Mouse (Mus musculus) spleen, adult 18-20 months (tissue): ENCODE measurements at regions not wholly inside any gene's neighbourhood (a gene's known extent, or its start where the extent isn't known, plus 50 kb on each side); places are given as distances from the start of the nearest gene placed in this dataset.

Source experiments
- DNase-seq, 2 experiments: peaks; one replicate each; pipeline ENCODE4 v3.0.0; 2022; ENCODE audit warnings: mixed read lengths in 2 of 2

GRCm38 (mm10) chr12:39952854-39953253 is 85.0 kb downstream of the Arl4a start:
- DNase-seq, result no peak

GRCm38 (mm10) chr12:39951911-39952310 is 85.9 kb downstream of the Arl4a start:
- DNase-seq, result no peak

- no peak for DNase-seq
Measured at GRCm38 (mm10) chr12:39950270-39950801, 87.5 kb downstream of the Arl4a start.

DNA sequence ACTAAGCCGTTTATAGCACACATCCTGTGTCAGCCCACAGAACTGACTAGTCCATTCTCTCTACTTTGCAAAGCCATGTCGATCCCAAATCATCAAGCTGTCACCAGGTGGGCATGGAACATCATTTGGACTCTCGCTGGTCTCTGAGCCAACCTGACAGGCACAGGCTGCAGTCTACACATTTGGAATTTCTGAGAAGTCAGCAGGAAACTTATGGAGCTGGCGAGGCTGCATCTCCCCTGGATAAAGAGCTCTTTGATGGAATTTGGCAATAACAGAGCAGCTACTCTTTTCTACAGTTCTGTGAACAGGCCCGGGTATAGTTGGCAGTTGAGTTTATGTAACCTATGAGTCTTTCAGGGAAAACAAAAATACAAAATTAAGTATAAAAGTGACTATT is 94.9 kb downstream of the Arl4a start:
- no peak for DNase-seq

DNA sequence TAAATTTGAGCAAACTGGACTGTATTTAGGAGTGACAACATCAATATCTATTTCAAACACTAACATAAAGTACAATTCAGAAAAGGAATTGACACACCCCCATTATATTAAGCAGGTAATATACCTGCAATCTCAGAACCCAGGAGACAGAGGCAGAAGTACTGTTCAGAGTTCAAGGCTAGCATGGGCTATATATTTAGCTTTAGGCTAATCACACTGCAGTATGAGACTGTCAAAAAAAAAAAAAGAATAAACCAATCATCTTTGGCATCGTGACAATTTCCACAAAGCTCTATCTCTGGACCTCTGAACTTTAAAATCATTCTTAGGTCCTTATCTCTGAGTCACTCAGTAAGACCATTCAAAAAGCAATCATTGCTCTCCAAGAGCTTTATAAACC is 96.7 kb downstream of the Arl4a start:
- no peak for DNase-seq

- no peak for DNase-seq
Measured at GRCm38 (mm10) chr12:39939017-39939416, 98.8 kb downstream of the Arl4a start.

DNA sequence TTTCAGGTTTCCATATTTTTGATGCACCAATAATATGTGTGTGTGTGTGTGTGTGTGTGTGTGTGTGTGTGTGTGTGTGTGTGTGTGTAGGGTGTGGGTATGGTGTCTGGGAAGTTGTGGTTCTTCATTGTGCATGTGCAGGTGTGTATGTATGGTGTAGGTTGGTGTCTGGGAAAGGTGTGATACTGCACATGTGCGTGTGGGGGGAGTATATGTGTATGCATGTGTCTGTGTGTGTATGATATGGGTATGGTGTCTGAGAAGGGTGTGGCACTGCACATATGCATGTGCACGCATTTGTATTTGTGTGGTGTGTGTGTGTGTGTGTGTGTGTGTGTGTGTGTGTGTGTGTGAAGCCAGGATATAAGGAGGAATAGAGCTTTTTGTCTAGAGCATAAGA is 99.6 kb downstream of the Arl4a start:
- DNase-seq, result no peak

- DNase-seq, result no peak
Measured at GRCm38 (mm10) chr12:39936331-39936730, 101.5 kb downstream of the Arl4a start.

DNA sequence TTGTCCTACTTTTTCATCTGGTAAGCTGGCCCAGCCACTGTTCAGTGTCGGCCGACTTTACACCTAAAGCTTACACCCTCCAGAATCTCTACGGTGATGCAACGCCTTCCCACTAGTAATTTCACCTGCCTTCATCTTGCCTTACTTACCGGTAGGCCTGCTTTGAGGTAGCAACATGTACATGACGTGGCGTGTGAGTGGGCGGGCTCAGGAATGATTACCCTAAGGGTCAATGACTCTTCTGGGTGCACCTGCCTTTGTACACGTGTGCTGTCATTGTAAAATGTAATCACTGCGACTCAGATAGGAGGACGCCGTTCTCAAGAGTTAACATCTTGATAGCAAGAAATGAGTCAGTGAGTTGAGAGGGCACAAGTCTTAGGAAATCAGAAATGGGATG is 102.0 kb downstream of the Arl4a start:
- no peak for DNase-seq

DNA sequence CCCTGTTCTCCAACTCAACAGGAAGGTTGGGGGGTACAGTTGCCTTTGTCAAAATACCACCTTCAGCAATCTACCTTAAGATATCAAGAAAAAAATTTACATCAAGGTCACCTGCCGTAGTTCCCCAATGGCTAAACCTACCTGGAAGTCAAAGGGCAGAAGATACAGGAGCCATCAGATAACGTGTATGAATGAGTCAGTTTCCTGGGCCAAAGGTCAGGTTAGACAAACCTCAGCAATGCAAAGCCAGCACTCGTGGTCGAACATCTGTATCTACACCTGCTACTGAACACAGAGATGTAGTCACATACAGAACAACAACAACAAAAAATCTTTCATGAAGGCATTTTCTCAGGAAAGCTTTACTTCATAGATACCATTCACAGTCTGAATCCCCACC is 102.9 kb downstream of the Arl4a start:
- no peak for DNase-seq

- DNase-seq, result no peak
Measured at GRCm38 (mm10) chr12:39931251-39931650, 106.6 kb downstream of the Arl4a start.

- no peak for DNase-seq
Measured at GRCm38 (mm10) chr12:39927902-39928301, 109.9 kb downstream of the Arl4a start.

- no peak for DNase-seq
Measured at GRCm38 (mm10) chr12:39927014-39927413, 110.8 kb downstream of the Arl4a start.

DNA sequence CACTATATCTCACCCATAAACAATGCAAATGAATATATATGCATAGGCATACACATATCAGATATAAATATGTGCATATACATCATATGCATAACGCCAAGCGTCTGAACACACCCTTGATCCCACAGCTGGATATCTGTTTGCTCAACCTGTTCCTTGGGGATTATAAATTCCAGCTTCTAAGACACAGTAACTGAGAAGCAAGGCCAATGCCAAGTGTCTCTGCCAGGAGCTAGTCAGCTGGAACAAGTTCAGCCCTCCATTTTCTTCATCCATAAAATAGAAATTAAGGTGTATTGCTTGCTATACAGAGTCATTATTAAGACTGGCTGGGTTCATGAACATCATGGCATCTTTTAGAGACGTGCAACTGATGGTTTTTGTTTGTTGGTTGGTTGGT is 116.3 kb downstream of the Arl4a start:
- DNase-seq, result no peak

DNA sequence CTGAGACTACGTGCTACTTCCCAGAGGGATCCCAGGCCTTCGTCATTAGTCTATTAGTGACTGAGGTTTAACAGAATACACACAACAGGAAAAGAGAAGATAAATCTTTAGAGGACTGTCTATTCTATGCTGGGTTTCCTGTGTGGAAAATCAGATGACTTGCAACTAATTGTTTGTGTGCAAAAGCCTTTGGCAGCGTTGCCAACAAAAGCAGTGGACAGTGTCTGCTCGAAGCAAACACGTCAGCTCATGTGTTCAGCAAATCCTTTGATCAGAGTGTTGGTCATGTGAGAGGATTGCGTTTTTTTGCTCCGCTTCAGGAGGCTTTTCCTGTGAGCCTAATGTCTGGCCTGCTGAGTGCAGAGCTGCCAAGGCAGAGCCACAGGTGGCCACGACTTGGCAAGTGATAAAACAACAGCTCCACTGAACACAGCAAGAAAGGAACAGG is 117.3 kb downstream of the Arl4a start:
- no peak for DNase-seq

DNA sequence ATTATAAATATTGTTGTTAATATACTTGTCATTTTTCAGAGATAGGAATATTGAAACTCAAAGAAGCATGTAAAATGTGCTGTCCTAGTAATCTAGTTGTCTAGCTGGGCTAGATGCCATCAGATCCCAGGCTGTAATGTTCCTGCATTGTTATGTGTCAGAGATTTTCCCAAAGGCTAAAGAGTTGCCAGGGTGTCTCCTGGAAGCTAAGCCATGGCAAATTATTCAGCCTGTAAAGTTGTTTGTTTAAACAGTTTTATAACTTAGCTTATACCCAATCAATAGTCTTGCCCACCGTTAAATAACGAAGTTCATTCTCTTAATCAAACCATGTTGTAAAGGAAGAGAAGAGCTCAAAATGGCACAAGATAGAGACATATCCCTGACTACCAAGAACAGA is 117.9 kb downstream of the Arl4a start:
- no peak for DNase-seq

DNA sequence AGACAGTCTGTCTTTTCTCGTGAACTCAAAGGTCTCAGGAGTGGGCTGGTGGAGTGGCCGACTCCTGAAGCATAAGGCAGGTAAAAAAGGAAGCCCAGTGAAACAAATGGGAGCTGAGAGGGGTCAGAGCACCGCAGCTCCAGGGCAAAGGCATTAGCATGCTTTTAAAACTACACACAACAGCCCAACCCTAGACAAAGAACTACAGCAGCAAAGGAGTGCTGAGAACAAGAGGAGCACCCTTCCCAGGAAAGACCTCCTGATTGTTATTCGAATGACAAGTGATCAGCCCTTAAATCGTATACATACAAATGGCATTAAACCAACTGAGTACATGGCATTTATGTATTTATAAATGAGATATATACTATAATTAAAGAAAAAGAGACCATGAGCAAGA is 149.3 kb downstream of the Arl4a start:
- DNase-seq, result no peak

GRCm38 (mm10) chr12:39885366-39885765 is 152.5 kb downstream of the Arl4a start:
- DNase-seq, result no peak

- no peak for DNase-seq
Measured at GRCm38 (mm10) chr12:39880309-39880708, 157.5 kb downstream of the Arl4a start.

DNA sequence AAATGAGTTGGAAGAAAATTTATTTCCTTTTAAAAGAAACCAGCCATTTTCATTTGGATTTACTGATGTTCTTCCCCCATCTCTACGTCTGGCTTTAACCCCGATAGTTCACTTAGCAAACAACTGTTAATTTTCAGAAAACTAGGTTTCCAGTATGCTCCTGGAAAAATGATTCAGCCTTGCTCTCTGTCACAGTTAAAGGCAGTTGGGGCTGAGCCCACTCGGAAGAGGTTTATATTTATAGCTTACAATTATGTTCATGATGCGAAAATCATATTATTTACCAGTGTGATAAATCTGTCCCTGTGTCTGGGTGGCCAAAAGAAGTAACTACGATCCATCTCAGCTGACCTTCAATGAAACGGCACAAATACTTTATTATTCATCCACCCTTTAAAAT is 163.9 kb downstream of the Arl4a start:
- DNase-seq, result no peak

GRCm38 (mm10) chr12:39861797-39862196 is 176.0 kb downstream of the Arl4a start:
- DNase-seq, result no peak

DNA sequence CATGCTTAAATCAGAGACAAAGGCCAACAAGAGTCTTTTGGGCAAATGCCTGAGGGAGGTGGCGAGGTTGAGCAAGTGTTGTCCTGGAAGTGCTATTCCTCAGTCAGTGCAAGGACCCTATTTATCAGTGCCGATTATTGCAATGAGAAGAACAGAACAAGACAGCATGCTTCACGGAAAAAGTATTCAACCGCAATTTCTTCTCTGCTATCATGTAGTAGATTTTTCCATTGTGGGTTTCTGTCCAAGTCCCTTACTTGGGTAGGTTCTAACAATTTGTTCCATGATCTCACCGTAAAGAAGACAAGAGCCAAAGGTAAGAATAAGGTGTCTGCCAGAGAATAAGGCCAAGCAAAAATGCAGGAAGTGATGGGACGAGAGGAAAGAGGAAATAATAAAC is 186.2 kb downstream of the Arl4a start:
- DNase-seq, result no peak

GRCm38 (mm10) chr12:39849346-39850058 is 188.3 kb downstream of the Arl4a start:
- DNase-seq, result no peak

DNA sequence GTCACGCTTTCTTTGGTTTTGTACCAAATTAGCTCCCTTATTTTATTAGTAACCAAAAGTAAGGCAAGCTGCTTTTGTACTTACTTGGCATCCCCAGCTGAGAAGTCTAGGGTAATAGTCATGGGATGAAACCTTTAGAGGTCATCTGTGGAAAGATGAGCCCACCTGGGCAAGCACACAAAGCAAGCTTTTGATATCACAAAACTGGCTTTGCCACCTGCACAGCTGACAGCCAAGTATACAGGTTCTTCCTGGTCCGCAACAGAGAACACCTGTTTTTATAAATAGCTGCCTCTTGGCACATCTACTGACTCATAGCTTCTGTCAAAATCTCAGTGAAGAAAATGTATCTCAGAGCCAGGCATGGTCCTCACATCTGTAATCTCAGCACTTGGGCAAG is 197.2 kb downstream of the Arl4a start:
- DNase-seq, result no peak

GRCm38 (mm10) chr12:39840179-39840578 is 197.6 kb downstream of the Arl4a start:
- no peak for DNase-seq
